8 mouse cellular contexts compared by ENCODE assay signal in the genomic region with DNA sequence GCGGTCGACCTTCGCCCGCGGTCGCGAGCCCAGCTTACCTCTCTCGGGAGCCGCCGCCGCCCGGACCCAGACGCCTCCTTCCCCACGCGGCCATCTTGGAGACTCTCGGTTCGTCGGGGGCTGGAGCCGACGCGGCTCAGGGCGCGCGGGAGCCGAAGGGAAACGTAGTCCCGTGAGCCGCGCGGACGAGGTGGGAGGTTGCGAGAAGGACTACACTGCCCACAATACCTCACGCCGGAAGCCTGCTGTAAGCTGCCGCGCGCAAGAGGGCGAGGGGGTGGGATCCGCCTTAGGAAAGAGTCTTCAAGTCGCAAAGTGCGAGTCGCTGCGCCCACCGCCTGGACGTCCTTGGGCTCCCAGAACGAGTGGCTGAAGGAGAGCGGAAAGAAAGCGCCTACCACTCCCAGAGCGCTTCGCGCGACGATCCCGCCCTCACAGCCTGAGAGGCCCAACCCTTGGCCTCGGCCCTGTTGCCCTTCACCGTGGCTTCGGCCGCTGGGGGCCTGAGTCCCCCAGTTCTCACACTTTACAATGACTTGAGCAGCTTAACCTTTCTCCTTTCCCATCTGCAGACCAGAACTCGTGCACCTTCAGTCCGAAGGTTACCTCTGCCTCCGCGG. TPM values are rescaled to one million over a fixed set of nuclear protein-coding genes. Genes with fewer than 3 reads are reported as not detected.
DNase-seq lines count a peak whose midpoint lies in the region; ATAC-seq lines count a peak whose summit lies in the region.

Gene Tmem11 (minus strand): TSS at position 598 of the 620 bp plus-strand sequence.

- H3K36me3 ChIP-seq in hindbrain, embryonic 11.5 days (ENCODE audit: control insufficient read depth, insufficient read depth, low read length) = no peaks in the 10 kb centered on the region

- peak within 1 kb of the TSS; percentile 75 for H3K4me2 ChIP-seq in hindbrain, embryonic 11.5 days (replicated peaks; ENCODE audit: low read depth, low read length)

- peak; percentile 99 for DNase-seq in Muller cell, postnatal 12 days (ENCODE audit: inconsistent ontology term)
- DNase-seq in cerebellum, adult 9-11 months = peak; percentile 95
- DNase-seq in frontal cortex, adult 2 months (ENCODE audit: extremely low spot score in 1 of 2, low spot score in 1 of 2) = peak; percentile 98
- DNase-seq in hindbrain, embryonic 11.5 days (ENCODE audit: low spot score) = peak; percentile 95
- peak; percentile 89 to 93 for DNase-seq in layer of hippocampus, postnatal 10 days (ENCODE audit: low spot score in 2 of 2)
- peak; percentile 98 for DNase-seq in lung, postnatal 10 days
- DNase-seq in ovary, postnatal 36 days (ENCODE audit: low spot score) = peak; percentile 95
- peak; percentile 94 for DNase-seq in thymus, postnatal 25 days

- ATAC-seq in hindbrain, embryonic 11.5 days (ENCODE audit: low FRiP score) = peak; percentile 99

- H3K4me3 ChIP-seq in hindbrain, embryonic 11.5 days (ENCODE audit: low read depth, low read length) = peak within 1 kb of the TSS; percentile 92

- peak within 1 kb of the TSS; percentile 83 for H3K27ac ChIP-seq in hindbrain, embryonic 11.5 days (ENCODE audit: low read depth, low read length)

- WGBS in hindbrain, embryonic 11.5 days = 0% methylated on average over 62 of the region's 62 CpGs

- H3K27me3 ChIP-seq in hindbrain, embryonic 11.5 days (ENCODE audit: control insufficient read depth, insufficient read depth, low read length) = no peaks in the 10 kb centered on the region

- H3K9ac ChIP-seq in hindbrain, embryonic 11.5 days (ENCODE audit: low read depth, low read length) = peak within 1 kb of the TSS; percentile 88

- peaks cover 3% of the 10 kb centered on the region for H3K4me1 ChIP-seq in hindbrain, embryonic 11.5 days (replicated peaks; ENCODE audit: control insufficient read depth, insufficient read depth, low read length)

- H3K9me3 ChIP-seq in hindbrain, embryonic 11.5 days (ENCODE audit: control insufficient read depth, low read length) = no peaks in the 10 kb centered on the region

RNA-seq across cellular contexts. Expression of gene Tmem11, which starts in this region (rescaled TPM):
- polyA plus RNA-seq in frontal cortex, adult 2 months (2012; rRNA removed) = 39.8 and 47.0 TPM in 2 replicates
- polyA plus RNA-seq in hindbrain, embryonic 11.5 days (2014; fragmentation: Nextera tagmentation; extraction: Ambion mirVana) = 62.4 and 64.8 TPM in 2 replicates
- 10 to 100 TPM; 22.9 to 25.5 TPM for total RNA-seq in layer of hippocampus, postnatal 10 days (2021)

Comparison
In these comparisons a context has a peak if more than half of its experiments do, and no peak if none do; other contexts are left out.
1. Peak in every context shown above with its lines: DNase-seq, ATAC-seq, H3K4me3 ChIP-seq and H3K27ac ChIP-seq.